Comparison of ENCODE assay signal across 34 mouse cellular contexts in the genomic region with DNA sequence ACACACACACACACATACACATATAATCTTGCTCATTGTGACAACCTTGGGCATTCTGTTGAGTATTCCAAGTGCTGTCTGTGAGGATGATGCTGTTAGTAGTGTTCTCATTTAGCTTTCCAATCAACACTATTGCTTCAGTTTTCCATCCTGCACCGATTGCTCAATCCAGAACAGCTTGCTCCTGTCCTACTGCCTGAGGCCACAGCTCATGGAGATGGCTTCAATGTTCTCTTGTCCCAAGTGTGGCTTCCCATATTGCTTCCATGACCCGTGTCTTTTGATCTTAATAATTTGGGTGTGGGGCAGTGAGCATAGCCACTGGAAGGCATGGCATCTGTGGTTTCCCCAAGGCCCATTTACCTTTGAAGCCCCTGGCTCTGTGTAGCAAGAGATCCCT.
"Had no signal": no experiment of that assay in that cellular context is flagged by ENCODE, and none has a peak within 500 bp of the region (broad histone marks: within the 10 kb centered on the region; RNA-seq: fewer than 3 reads in every experiment).

No protein-coding gene starts in this region.

- H3K36me3 ChIP-seq: heart, embryonic 10.5 days; heart, embryonic 12.5 days; heart, embryonic 13.5 days; heart, embryonic 15.5 days; hindbrain, embryonic 10.5 days; hindbrain, embryonic 12.5 days; hindbrain, embryonic 13.5 days; hindbrain, embryonic 15.5 days; intestine, embryonic 15.5 days had no signal

- ATAC-seq: hindbrain, embryonic 16.5 days; hindbrain, postnatal 0 days; inflammation-experienced regulatory T-cells, adult 6 months; intestine, embryonic 15.5 days; intestine, embryonic 16.5 days; intestine, postnatal 0 days had no signal

- H3K4me2 ChIP-seq: heart, embryonic 11.5 days; heart, embryonic 12.5 days; heart, embryonic 13.5 days; heart, embryonic 15.5 days; hindbrain, embryonic 12.5 days; hindbrain, embryonic 13.5 days; hindbrain, embryonic 14.5 days; hindbrain, embryonic 15.5 days; intestine, embryonic 15.5 days had no signal

- H3K9ac ChIP-seq: heart, embryonic 12.5 days; heart, embryonic 13.5 days; heart, embryonic 15.5 days; hindbrain, embryonic 12.5 days; hindbrain, embryonic 13.5 days; hindbrain, embryonic 14.5 days; hindbrain, embryonic 15.5 days; intestine, embryonic 15.5 days had no signal

- H3K9me3 ChIP-seq: heart, embryonic 10.5 days; heart, embryonic 12.5 days; heart, embryonic 13.5 days; heart, embryonic 15.5 days; hindbrain, embryonic 10.5 days; hindbrain, embryonic 12.5 days; hindbrain, embryonic 13.5 days; hindbrain, embryonic 15.5 days; intestine, embryonic 15.5 days had no signal

- H3K4me3 ChIP-seq: heart, embryonic 10.5 days; heart, embryonic 12.5 days; heart, embryonic 13.5 days; heart, embryonic 15.5 days; hindbrain, embryonic 10.5 days; hindbrain, embryonic 12.5 days; hindbrain, embryonic 13.5 days; hindbrain, embryonic 15.5 days; intestine, embryonic 15.5 days; layer of hippocampus, adult 2 months; left cerebral cortex, adult 2 months had no signal

- H3K27me3 ChIP-seq: heart, embryonic 12.5 days; heart, embryonic 13.5 days; heart, embryonic 15.5 days; hindbrain, embryonic 12.5 days; hindbrain, embryonic 13.5 days; hindbrain, embryonic 15.5 days; intestine, embryonic 15.5 days had no signal

- H3K4me1 ChIP-seq: heart, embryonic 10.5 days; heart, embryonic 12.5 days; hindbrain, embryonic 10.5 days; hindbrain, embryonic 13.5 days; hindbrain, embryonic 15.5 days; intestine, embryonic 15.5 days had no signal

- H3K27ac ChIP-seq: heart, embryonic 10.5 days; heart, embryonic 13.5 days; heart, embryonic 15.5 days; hindbrain, embryonic 10.5 days; hindbrain, embryonic 12.5 days; hindbrain, embryonic 13.5 days; hindbrain, embryonic 14.5 days; hindbrain, embryonic 15.5 days; hindbrain, postnatal 0 days; intestine, embryonic 15.5 days; kidney, postnatal 0 days; layer of hippocampus, adult 2 months; left cerebral cortex, adult 2 months had no signal

- DNase-seq: heart, postnatal 14 days; heart, postnatal 36 days; heart, postnatal 4 days; kidney, adult 11 months; kidney, adult 18-20 months; kidney, adult 2 months; kidney, adult 8-10 months; kidney, adult 9 months; kidney, postnatal 10 days; kidney, postnatal 14 days; kidney, postnatal 25 days; kidney, postnatal 36 days; kidney, postnatal 4 days; layer of hippocampus, adult 9-11 months; layer of hippocampus, postnatal 36 days had no signal
